Mouse (Mus musculus): ENCODE results near the gene Gm5965. TPM values are rescaled to one million over a fixed set of nuclear protein-coding genes. Genes with fewer than 3 reads are reported as not detected.

The Gm5965 gene
- polyA plus RNA-seq, 1 experiment from 2014 or later, result not detected

GRCm38 (mm10) chr16:88826095-88826652, 48.5 kb downstream of the Gm5965 start, which contains the start of gene Krtap14:
TSS of gene Krtap14 (minus strand) at chr16:88826145.
- Histone ChIP-seq H3K4me1 (no peaks in the 10 kb centered on the region), H3K27me3 (replicated peaks) (no peaks in the 10 kb centered on the region), H3K4me2 (no peak within 1 kb of the TSS), H3K9ac (no peak within 1 kb of the TSS), H3K27ac (no peak within 1 kb of the TSS), H3K4me3 (replicated peaks) (no peak within 1 kb of the TSS), H3K9me3 (no peaks in the 10 kb centered on the region), H3K36me3 (no peaks in the 10 kb centered on the region)
- ATAC-seq (ENCODE audit: insufficient read depth, low FRiP score, low read depth), result no peak
- 85% methylated on average over 9 of the region's 9 CpGs for WGBS

DNA sequence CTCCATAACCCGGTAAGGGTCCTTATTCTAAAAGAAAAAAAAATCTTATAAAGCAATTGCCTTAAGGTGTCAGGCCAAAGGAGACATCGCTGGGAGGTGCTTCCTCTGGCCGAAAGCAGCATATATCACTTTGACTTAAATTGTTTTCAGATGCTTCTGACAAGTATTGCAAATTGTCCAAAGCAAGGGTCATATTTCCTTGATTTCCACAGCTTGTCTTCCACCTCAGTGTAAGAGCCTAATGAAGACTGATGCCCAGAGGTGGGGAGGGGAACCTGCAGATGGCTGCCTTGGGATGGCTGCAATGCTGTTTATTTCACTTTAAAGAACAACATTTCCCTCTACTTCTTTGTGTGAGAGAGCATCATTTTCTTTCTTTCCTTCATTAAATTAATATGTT, 49.3 kb downstream of the Gm5965 start:
- Histone ChIP-seq H3K4me1 (no peaks in the 10 kb centered on the region), H3K4me2 (no peak overlapping the region), H3K36me3 (no peaks in the 10 kb centered on the region), H3K27me3 (replicated peaks) (no peaks in the 10 kb centered on the region), H3K27ac (no peak overlapping the region), H3K9ac (no peak overlapping the region), H3K4me3 (replicated peaks) (no peak overlapping the region), H3K9me3 (no peaks in the 10 kb centered on the region)
- ATAC-seq (ENCODE audit: insufficient read depth, low FRiP score, low read depth), result no peak
- WGBS, result 51% methylated on average over 3 of the region's 3 CpGs

Other genes with a start within 250 kb of the Gm5965 start
- 18.5 and 20.6 TPM in 2 replicates for gene Cldn8, start 214.7 kb upstream of the Gm5965 start, polyA plus RNA-seq (2015; fragmentation: Nextera tagmentation; extraction: Ambion mirVana)
- not detected in 2 replicates for gene Krtap24-1, start 165.6 kb upstream of the Gm5965 start, polyA plus RNA-seq (2015; fragmentation: Nextera tagmentation; extraction: Ambion mirVana)
- not detected in 2 replicates for gene 2310079G19Rik, start 150.2 kb upstream of the Gm5965 start, polyA plus RNA-seq (2015; fragmentation: Nextera tagmentation; extraction: Ambion mirVana)
- not detected in 2 replicates for gene Krtap26-1, start 130.1 kb upstream of the Gm5965 start, polyA plus RNA-seq (2015; fragmentation: Nextera tagmentation; extraction: Ambion mirVana)
- gene Krtap27-1, start 106.2 kb upstream of the Gm5965 start, polyA plus RNA-seq (2015; fragmentation: Nextera tagmentation; extraction: Ambion mirVana), result not detected in 2 replicates
- not detected in 2 replicates for gene 2310061N02Rik, start 69.9 kb upstream of the Gm5965 start, polyA plus RNA-seq (2015; fragmentation: Nextera tagmentation; extraction: Ambion mirVana)
- gene Krtap13-1, start 49.0 kb upstream of the Gm5965 start, polyA plus RNA-seq (2015; fragmentation: Nextera tagmentation; extraction: Ambion mirVana), result not detected in 2 replicates
- not detected in 2 replicates for gene Krtap13, start 26.3 kb upstream of the Gm5965 start, polyA plus RNA-seq (2015; fragmentation: Nextera tagmentation; extraction: Ambion mirVana)
- gene 2310034C09Rik, start 19.0 kb upstream of the Gm5965 start, polyA plus RNA-seq (2015; fragmentation: Nextera tagmentation; extraction: Ambion mirVana), result not detected in 2 replicates
- not detected in 2 replicates for gene 2310057N15Rik, start 3.7 kb upstream of the Gm5965 start, polyA plus RNA-seq (2015; fragmentation: Nextera tagmentation; extraction: Ambion mirVana)
- not detected in 2 replicates for gene Gm20741, start 34.3 kb downstream of the Gm5965 start, polyA plus RNA-seq (2015; fragmentation: Nextera tagmentation; extraction: Ambion mirVana)
- gene Krtap15, start 42.3 kb downstream of the Gm5965 start, polyA plus RNA-seq (2015; fragmentation: Nextera tagmentation; extraction: Ambion mirVana), result not detected in 2 replicates
- not detected in 2 replicates for gene Krtap14, start 48.2 kb downstream of the Gm5965 start, polyA plus RNA-seq (2015; fragmentation: Nextera tagmentation; extraction: Ambion mirVana)
- gene Krtap19-1, start 91.5 kb downstream of the Gm5965 start, polyA plus RNA-seq (2015; fragmentation: Nextera tagmentation; extraction: Ambion mirVana), result not detected in 2 replicates
- not detected in 2 replicates for gene Krtap19-2, start 96.4 kb downstream of the Gm5965 start, polyA plus RNA-seq (2015; fragmentation: Nextera tagmentation; extraction: Ambion mirVana)
- not detected in 2 replicates for gene Krtap19-3, start 100.1 kb downstream of the Gm5965 start, polyA plus RNA-seq (2015; fragmentation: Nextera tagmentation; extraction: Ambion mirVana)
- not detected in 2 replicates for gene Krtap19-4, start 107.2 kb downstream of the Gm5965 start, polyA plus RNA-seq (2015; fragmentation: Nextera tagmentation; extraction: Ambion mirVana)
- not detected in 2 replicates for gene Krtap19-5, start 118.6 kb downstream of the Gm5965 start, polyA plus RNA-seq (2015; fragmentation: Nextera tagmentation; extraction: Ambion mirVana)
- gene Krtap19-9b, start 154.4 kb downstream of the Gm5965 start, polyA plus RNA-seq (2015; fragmentation: Nextera tagmentation; extraction: Ambion mirVana), result not detected in 2 replicates
- gene Krtap16-3, start 185.0 kb downstream of the Gm5965 start, polyA plus RNA-seq (2015; fragmentation: Nextera tagmentation; extraction: Ambion mirVana), result not detected in 2 replicates
- not detected in 2 replicates for gene Krtap22-2, start 232.9 kb downstream of the Gm5965 start, polyA plus RNA-seq (2015; fragmentation: Nextera tagmentation; extraction: Ambion mirVana)
- not detected in 2 replicates for gene Gm10229, start 237.4 kb downstream of the Gm5965 start, polyA plus RNA-seq (2015; fragmentation: Nextera tagmentation; extraction: Ambion mirVana)

All from stomach, embryonic 15.5 days (tissue).